Mouse (Mus musculus) forebrain, postnatal 0 days (tissue): ENCODE measurements around the gene Mst1r. TPM values are rescaled to one million over a fixed set of nuclear protein-coding genes. Genes with fewer than 3 reads are reported as not detected.
A peak's percentile ranks its signal among the peaks of the same experiment; 100 is the strongest.

Experiments
- ATAC-seq: fragments of 200-750 bp; cut with Nextera tagmentation; 2 replicates; pipeline ENCODE4 v1.8.0; 2017; ENCODE audit warnings: mild to moderate bottlenecking, moderate library complexity
- DNase-seq: peaks from one replicate; pipeline ENCODE4 v3.0.0-alpha.2; 2015
- H3K27ac ChIP-seq: fragments of 300-500 bp; sonication (generic); 2 replicates; pipeline ENCODE4 v1.5.1; 2014; ENCODE audit warnings: low read depth, mild to moderate bottlenecking, antibody characterized with exemption, low read length, moderate library complexity, mixed read lengths
- H3K27me3 ChIP-seq: fragments of 300-500 bp; sonication (generic); 2 replicates; pipeline ENCODE4 v1.6.1; 2014; ENCODE audit warnings: mild to moderate bottlenecking, low read length, mixed read lengths; ENCODE audit not compliant: insufficient read depth
- H3K36me3 ChIP-seq: fragments of 300-500 bp; sonication (generic); 2 replicates; pipeline ENCODE4 v1.6.1; 2014; ENCODE audit warnings: mild to moderate bottlenecking, moderate library complexity; ENCODE audit not compliant: insufficient read depth
- H3K4me1 ChIP-seq: fragments of 300-500 bp; sonication (generic); 2 replicates; pipeline ENCODE4 v1.6.1; 2014; ENCODE audit warnings: antibody characterized with exemption; ENCODE audit not compliant: insufficient read depth
- H3K4me2 ChIP-seq: fragments of 300-500 bp; sonication (generic); 2 replicates; pipeline ENCODE4 v1.6.1; 2014; ENCODE audit warnings: low read depth, mild to moderate bottlenecking, moderate library complexity
- H3K4me3 ChIP-seq: fragments of 300-500 bp; sonication (generic); 2 replicates; pipeline ENCODE4 v1.5.1; 2014; ENCODE audit warnings: low read depth, low read length, mixed read lengths
- H3K9ac ChIP-seq: fragments of 300-500 bp; sonication (generic); 2 replicates; pipeline ENCODE4 v1.6.1; 2014; ENCODE audit warnings: mild to moderate bottlenecking
- H3K9me3 ChIP-seq: fragments of 300-500 bp; sonication (generic); 2 replicates; pipeline ENCODE4 v1.6.1; 2016; ENCODE audit warnings: low read length
- CTCF ChIP-seq: sonication (generic); IDR thresholded peaks from 2 replicates; pipeline ENCODE4 v1.5.1; 2016; ENCODE audit warnings: antibody characterized with exemption, control low read depth, low read depth
- WGBS: fragments of 180-500 bp; shearing (Covaris S2); extraction: QIAGEN DNeasy Blood & Tissue Kit; methylation state at CpG from one replicate; pipeline ENCODE4 v1.1.7; 2014; 5-methylcytosine and 5-hydroxymethylcytosine counted together
- polyA plus RNA-seq: library from polyadenylated mRNA; unstranded; fragments of >200 nt; fragmentation: Nextera tagmentation; extraction: Ambion mirVana; gene quantifications from 2 replicates; pipeline ENCODE4 v1.2.1, GENCODE M21; 2015
- total RNA-seq: library from RNA; depleted of rRNA; stranded (reverse); fragments of >200 nt; gene quantifications from 2 replicates; pipeline ENCODE4 v1.2.3, GENCODE M21; 2014

The Mst1r gene
- total and polyA plus RNA-seq, 2 experiments from 2014 or later = 0.86 to 1.0 TPM

GRCm38 (mm10) chr9:107955613-107956289 is 49.1 kb downstream of the Mst1r start:
- H3K27me3 ChIP-seq = no peaks in the 10 kb centered on the region
- H3K4me3 ChIP-seq = no peak overlapping the region
- no peak for DNase-seq
- no peak overlapping the region for H3K27ac ChIP-seq
- 89% methylated on average over 6 of the region's 6 CpGs for WGBS
- 0 out of 2 replicates have a peak, but pooled peaks cover 4% of the 10 kb centered on the region for H3K4me1 ChIP-seq
- ATAC-seq = no peak
- no peaks in the 10 kb centered on the region for H3K9me3 ChIP-seq
- H3K36me3 ChIP-seq = peaks cover 10% of the 10 kb centered on the region
- TF ChIP-seq CTCF = no peak
- H3K9ac ChIP-seq = no peak overlapping the region
- no peak overlapping the region for H3K4me2 ChIP-seq

DNA sequence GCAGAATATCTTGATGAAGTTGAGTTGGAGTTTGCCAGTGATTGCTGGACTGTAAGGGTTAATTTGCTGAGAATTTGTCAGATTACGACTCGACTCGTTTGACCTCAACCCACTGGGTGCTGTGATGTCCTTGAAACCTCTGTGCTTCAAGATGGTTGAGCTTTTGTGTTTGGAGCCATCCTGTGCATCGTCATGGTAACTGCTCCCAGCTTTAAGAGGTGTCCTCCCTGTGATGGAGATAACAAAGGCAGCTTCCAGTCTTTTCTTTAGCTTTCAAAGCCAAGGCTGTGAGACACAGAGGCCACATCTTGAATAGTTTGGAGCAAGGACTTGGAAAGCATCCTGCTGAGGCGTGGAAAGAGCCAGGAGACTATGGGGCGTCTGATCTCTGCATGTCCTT is 50.5 kb downstream of the Mst1r start:
- WGBS = 37% methylated on average over 6 of the region's 6 CpGs

GRCm38 (mm10) chr9:107959896-107960295 is 53.2 kb downstream of the Mst1r start:
- Histone ChIP-seq H3K27me3 (no peaks in the 10 kb centered on the region), H3K4me1 (peaks cover 17% of the 10 kb centered on the region), H3K4me2 (no peak overlapping the region), H3K27ac (0 out of 2 replicates have a peak overlapping the region, but pooled peaks have one; percentile 84), H3K36me3 (peaks cover 13% of the 10 kb centered on the region), H3K9ac (no peak overlapping the region), H3K9me3 (no peaks in the 10 kb centered on the region), H3K4me3 (no peak overlapping the region)
- no peak for TF ChIP-seq CTCF
- no peak for DNase-seq
- 66% methylated on average over 6 of the region's 6 CpGs for WGBS
- ATAC-seq = no peak

More for the DNA sequence above, 50.5 kb downstream of the Mst1r start:
- Histone ChIP-seq H3K36me3 (peaks cover 10% of the 10 kb centered on the region), H3K4me1 (peaks cover 17% of the 10 kb centered on the region), H3K27me3 (no peaks in the 10 kb centered on the region), H3K27ac (no peak overlapping the region), H3K9me3 (no peaks in the 10 kb centered on the region), H3K4me3 (no peak overlapping the region), H3K4me2 (no peak overlapping the region), H3K9ac (no peak overlapping the region)
- DNase-seq (no peak), ATAC-seq (no peak)
- no peak for TF ChIP-seq CTCF

GRCm38 (mm10) chr9:107960928-107961327 is 54.3 kb downstream of the Mst1r start:
- Histone ChIP-seq H3K4me2 (peak overlapping the region; percentile 37), H3K4me3 (no peak overlapping the region), H3K36me3 (peaks cover 13% of the 10 kb centered on the region), H3K27ac (peak overlapping the region; percentile 84), H3K9me3 (no peaks in the 10 kb centered on the region), H3K27me3 (no peaks in the 10 kb centered on the region), H3K4me1 (peaks cover 17% of the 10 kb centered on the region), H3K9ac (peak overlapping the region; percentile 37; the same call in 1 of the 2 replicates)
- 67% methylated on average over 4 of the region's 4 CpGs for WGBS
- ATAC-seq = 0 out of 2 replicates have a peak, but pooled peaks have one; percentile 14
- DNase-seq = no peak
- peak; percentile 31 for TF ChIP-seq CTCF

DNA sequence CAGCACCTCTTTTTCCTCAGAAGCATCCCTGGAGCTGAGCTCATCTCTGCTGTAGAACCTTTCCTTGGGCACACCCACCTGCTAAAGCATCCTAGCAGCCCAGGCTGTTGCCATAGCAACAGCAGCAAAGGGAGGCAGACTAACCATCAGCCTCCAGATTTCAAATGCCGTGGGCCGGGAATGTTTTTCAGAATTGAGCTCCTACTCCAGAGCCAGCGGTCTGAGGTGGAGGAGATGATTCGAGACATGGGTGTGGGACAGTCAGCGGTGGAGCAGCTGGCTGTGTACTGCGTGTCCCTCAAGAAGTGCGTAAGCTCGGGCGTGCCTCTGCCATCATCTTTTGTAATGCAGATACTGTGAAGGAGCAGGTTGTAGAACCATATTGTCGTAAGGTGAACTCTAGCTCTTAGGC is 54.7 kb downstream of the Mst1r start:
- Histone ChIP-seq H3K27ac (peak overlapping the region; percentile 84), H3K4me3 (0 out of 2 replicates have a peak overlapping the region, but pooled peaks have one; percentile 8), H3K9ac (peak overlapping the region; percentile 37; the same call in 1 of the 2 replicates)

GRCm38 (mm10) chr9:107961881-107962280 is 55.2 kb downstream of the Mst1r start:
- TF ChIP-seq CTCF = peak; percentile 77
- H3K9ac ChIP-seq = peak overlapping the region; percentile 37; the same call in 1 of the 2 replicates
- 0 out of 2 replicates have a peak overlapping the region, but pooled peaks have one; percentile 8 for H3K4me3 ChIP-seq
- no peaks in the 10 kb centered on the region for H3K9me3 ChIP-seq
- peaks cover 17% of the 10 kb centered on the region for H3K4me1 ChIP-seq
- peak overlapping the region; percentile 37 for H3K4me2 ChIP-seq
- H3K27me3 ChIP-seq = no peaks in the 10 kb centered on the region
- H3K36me3 ChIP-seq = peaks cover 13% of the 10 kb centered on the region
- ATAC-seq (peak; percentile 84), DNase-seq (peak; percentile 78)
- WGBS = 30% methylated on average over 5 of the region's 5 CpGs
- H3K27ac ChIP-seq = peak overlapping the region; percentile 84

More for the DNA sequence above, 54.7 kb downstream of the Mst1r start:
- Histone ChIP-seq H3K9me3 (no peaks in the 10 kb centered on the region), H3K4me2 (peak overlapping the region; percentile 37), H3K27me3 (no peaks in the 10 kb centered on the region), H3K36me3 (peaks cover 13% of the 10 kb centered on the region), H3K4me1 (peaks cover 17% of the 10 kb centered on the region)
- 58% methylated on average over 10 of the region's 10 CpGs for WGBS
- no peak for TF ChIP-seq CTCF
- ATAC-seq = peak; percentile 84
- peak; percentile 88 for DNase-seq

DNA sequence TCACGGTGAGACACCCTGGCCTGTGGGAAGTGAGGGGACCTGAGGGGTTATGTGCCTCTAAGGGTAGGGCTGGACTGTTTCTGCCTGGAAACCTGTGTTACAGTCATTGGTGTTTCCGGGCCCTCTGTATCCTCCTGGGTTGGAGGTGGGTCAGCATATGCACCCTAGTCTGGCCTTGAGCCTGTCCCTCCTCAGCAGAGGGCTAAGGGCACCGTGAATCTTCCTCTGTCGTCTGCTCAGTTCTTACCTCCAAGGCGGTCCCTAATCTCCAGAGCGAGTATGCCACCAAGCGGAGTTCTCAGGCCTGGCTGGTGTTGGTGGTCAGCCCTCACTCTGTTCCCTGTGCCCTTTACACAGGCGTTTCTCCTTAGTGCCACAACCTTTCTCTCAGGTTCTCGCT is 56.2 kb downstream of the Mst1r start:
- no peak overlapping the region for H3K9ac ChIP-seq
- 95% methylated on average over 9 of the region's 9 CpGs for WGBS
- H3K27ac ChIP-seq = no peak overlapping the region
- peaks cover 10% of the 10 kb centered on the region for H3K36me3 ChIP-seq
- DNase-seq (no peak), ATAC-seq (no peak)
- no peaks in the 10 kb centered on the region for H3K27me3 ChIP-seq
- H3K4me2 ChIP-seq = no peak overlapping the region
- peaks cover 17% of the 10 kb centered on the region for H3K4me1 ChIP-seq
- no peaks in the 10 kb centered on the region for H3K9me3 ChIP-seq
- TF ChIP-seq CTCF = no peak
- H3K4me3 ChIP-seq = no peak overlapping the region
